Mouse (Mus musculus) CH12.LX (cell line): Measurements from ENCODE around the gene Lrch1. TPM values are rescaled to one million over a fixed set of nuclear protein-coding genes. Genes with fewer than 3 reads are reported as not detected.

Experiments
- DNase-seq: peaks from one replicate; pipeline ENCODE4 v3.0.0-alpha.2; 2013; ENCODE audit errors: extremely low read depth
- H3K27ac ChIP-seq: 2 replicates; pipeline ENCODE4 v1.5.1; 2012; ENCODE audit warnings: low read depth, mild to moderate bottlenecking, control low read depth, moderate library complexity; ENCODE audit not compliant: insufficient read depth
- H3K27me3 ChIP-seq: replicated peaks from 2 replicates; pipeline ENCODE3; 2012; ENCODE audit warnings: inconsistent platforms
- H3K36me3 ChIP-seq, 2 experiments: replicated peaks in 1 of 2; 2 replicates each; pipeline versions ENCODE3 to v1.6.1; 2012; ENCODE audit warnings: inconsistent platforms in 1 of 2, low read length in 1 of 2, mild to moderate bottlenecking in 1 of 2, mixed read lengths in 1 of 2, moderate library complexity in 1 of 2; ENCODE audit not compliant: control insufficient read depth in 1 of 2, insufficient read depth in 1 of 2
- H3K4me1 ChIP-seq, 2 experiments: 2 replicates each; pipeline ENCODE4 v1.6.1; 2012; ENCODE audit warnings: inconsistent platforms in 1 of 2, moderate library complexity in 1 of 2; ENCODE audit not compliant: insufficient read depth in 2 of 2, control insufficient read depth in 1 of 2
- H3K4me2 ChIP-seq: 2 replicates; pipeline ENCODE4 v1.6.1; 2012; ENCODE audit warnings: low read depth, mild to moderate bottlenecking, control low read depth; ENCODE audit not compliant: poor library complexity, insufficient read depth, severe bottlenecking
- H3K4me3 ChIP-seq, 3 experiments: fragments of 150-350 bp in 1 of 3; sonication (generic) in 1 of 3; replicated peaks in 1 of 3; 2 replicates each; pipeline versions ENCODE3 to v1.5.1; 2011 to 2012; ENCODE audit warnings: low read depth in 2 of 3, low read length in 2 of 3, mild to moderate bottlenecking in 2 of 3, moderate library complexity in 2 of 3, control low read depth in 1 of 3, improper control_type of control experiment in 1 of 3, inconsistent platforms in 1 of 3, mixed read lengths in 1 of 3; ENCODE audit not compliant: poor library complexity in 1 of 3
- H3K79me2 ChIP-seq: replicated peaks from 2 replicates; pipeline ENCODE4 v1.6.1; 2012; ENCODE audit warnings: mild to moderate bottlenecking, moderate library complexity; ENCODE audit not compliant: control insufficient read depth, poor library complexity, insufficient read depth, severe bottlenecking; ENCODE audit errors: extremely low read depth
- H3K9ac ChIP-seq: 2 replicates; pipeline ENCODE4 v1.6.1; 2012; ENCODE audit warnings: low read depth, mild to moderate bottlenecking, control low read depth, moderate library complexity; ENCODE audit not compliant: insufficient read depth
- H3K9me3 ChIP-seq: replicated peaks from 2 replicates; pipeline ENCODE3; 2012; ENCODE audit warnings: low read length, inconsistent platforms, mixed read lengths
- CTCF ChIP-seq, 2 experiments: IDR thresholded peaks in 1 of 2; conservative IDR thresholded peaks in 1 of 2; 2 replicates each; pipeline ENCODE4 v1.5.1; 2011 to 2012; ENCODE audit warnings: low read depth in 2 of 2, low read length in 2 of 2, improper control_type of control experiment in 1 of 2, inconsistent platforms in 1 of 2, mild to moderate bottlenecking in 1 of 2, moderate library complexity in 1 of 2
- E2F4 ChIP-seq: IDR thresholded peaks from 2 replicates; pipeline ENCODE4 v1.6.1; 2011; ENCODE audit warnings: low read depth, low read length, improper control_type of control experiment; ENCODE audit not compliant: insufficient replicate concordance
- ELF1 ChIP-seq: IDR thresholded peaks from 2 replicates; pipeline ENCODE4 v1.6.1; 2014; ENCODE audit warnings: low read depth, mild to moderate bottlenecking, inconsistent platforms, low read length, improper control_type of control experiment
- ETS1 ChIP-seq: conservative IDR thresholded peaks from 2 replicates; pipeline ENCODE4 v1.6.1; 2012; ENCODE audit warnings: low read depth, mild to moderate bottlenecking, inconsistent platforms, low read length, improper control_type of control experiment, moderate library complexity
- GABPA ChIP-seq: IDR thresholded peaks from 2 replicates; pipeline ENCODE4 v1.6.1; 2012; ENCODE audit warnings: low read depth, low read length, improper control_type of control experiment, inconsistent platforms; ENCODE audit not compliant: insufficient replicate concordance
- HCFC1 ChIP-seq: IDR thresholded peaks from 2 replicates; pipeline ENCODE4 v1.6.1; 2012; ENCODE audit warnings: low read depth, mild to moderate bottlenecking, inconsistent platforms, low read length, improper control_type of control experiment
- IRF4 ChIP-seq: IDR thresholded peaks from 2 replicates; pipeline ENCODE4 v1.6.1; 2014; ENCODE audit warnings: low read depth, mild to moderate bottlenecking, inconsistent platforms, low read length, improper control_type of control experiment
- JUN ChIP-seq: IDR thresholded peaks from 2 replicates; pipeline ENCODE4 v1.6.1; 2011; ENCODE audit warnings: low read depth, mild to moderate bottlenecking, low read length, improper control_type of control experiment, moderate library complexity; ENCODE audit not compliant: insufficient read depth
- JUND ChIP-seq: conservative IDR thresholded peaks from 2 replicates; pipeline ENCODE4 v1.6.1; 2011; ENCODE audit warnings: low read depth, low read length, improper control_type of control experiment
- KAT2A ChIP-seq: IDR thresholded peaks from 2 replicates; pipeline ENCODE4 v1.6.1; 2012; ENCODE audit warnings: low read length, improper control_type of control experiment, inconsistent platforms; ENCODE audit not compliant: insufficient replicate concordance
- MAFK ChIP-seq: IDR thresholded peaks from 2 replicates; pipeline ENCODE4 v1.6.1; 2011; ENCODE audit warnings: low read length, improper control_type of control experiment; ENCODE audit not compliant: insufficient replicate concordance
- MAX ChIP-seq: IDR thresholded peaks from 2 replicates; pipeline ENCODE4 v1.6.1; 2011; ENCODE audit warnings: low read length, improper control_type of control experiment
- MXI1 ChIP-seq: IDR thresholded peaks from 2 replicates; pipeline ENCODE4 v1.6.1; 2011; ENCODE audit warnings: mild to moderate bottlenecking, low read depth, low read length, improper control_type of control experiment
- NRF1 ChIP-seq: IDR thresholded peaks from 2 replicates; pipeline ENCODE4 v1.6.1; 2014; ENCODE audit warnings: low read depth, mild to moderate bottlenecking, inconsistent platforms, low read length, improper control_type of control experiment, moderate library complexity
- PAX5 ChIP-seq: IDR thresholded peaks from 2 replicates; pipeline ENCODE4 v1.6.1; 2012; ENCODE audit warnings: low read length, inconsistent platforms, mixed read lengths
- POLR2A ChIP-seq: IDR thresholded peaks from 2 replicates; pipeline ENCODE4 v1.6.1; 2011; ENCODE audit warnings: low read depth, mild to moderate bottlenecking, improper control_type of control experiment, low read length
- RCOR1 ChIP-seq: conservative IDR thresholded peaks from 2 replicates; pipeline ENCODE4 v1.6.1; 2012; ENCODE audit warnings: low read depth, mild to moderate bottlenecking, inconsistent platforms, low read length, improper control_type of control experiment
- SIN3A ChIP-seq: IDR thresholded peaks from 2 replicates; pipeline ENCODE4 v1.6.1; 2012; ENCODE audit warnings: low read length, improper control_type of control experiment, inconsistent platforms
- TBP ChIP-seq: conservative IDR thresholded peaks from 2 replicates; pipeline ENCODE4 v1.6.1; 2011; ENCODE audit warnings: low read depth, low read length, improper control_type of control experiment
- TCF12 ChIP-seq: IDR thresholded peaks from 2 replicates; pipeline ENCODE4 v1.6.1; 2014; ENCODE audit warnings: low read depth, mild to moderate bottlenecking, inconsistent platforms, low read length, improper control_type of control experiment
- UBTF ChIP-seq: IDR thresholded peaks from 2 replicates; pipeline ENCODE4 v1.6.1; 2012; ENCODE audit warnings: low read depth, mild to moderate bottlenecking, inconsistent platforms, low read length, improper control_type of control experiment, moderate library complexity
- USF2 ChIP-seq: conservative IDR thresholded peaks from 2 replicates; pipeline ENCODE4 v1.6.1; 2011; ENCODE audit warnings: low read depth, low read length, improper control_type of control experiment
- ZC3H11A ChIP-seq: IDR thresholded peaks from 2 replicates; pipeline ENCODE4 v1.6.1; 2012; ENCODE audit warnings: low read depth, mild to moderate bottlenecking, inconsistent platforms, low read length, improper control_type of control experiment
- ZMIZ1 ChIP-seq: IDR thresholded peaks from 2 replicates; pipeline ENCODE4 v1.6.1; 2012; ENCODE audit warnings: low read depth, mild to moderate bottlenecking, inconsistent platforms, low read length, improper control_type of control experiment
- ZNF384 ChIP-seq: IDR thresholded peaks from 2 replicates; pipeline ENCODE4 v1.6.1; 2012; ENCODE audit warnings: low read depth, low read length, improper control_type of control experiment, inconsistent platforms
- dilution Hi-C: fragments of 300-500 bp; cut with MboI; formaldehyde crosslinking; loops from 2 replicates; pipeline ENCODE4 v1.14.3; 2020; ENCODE audit warnings: low sequenced_read_pairs; ENCODE audit not compliant: extremely low pct_unique_long_range_greater_than_20kb, extremely low pct_ligation_motif_present
- in situ Hi-C: fragments of 300-500 bp; cut with MboI; formaldehyde crosslinking; loops from 3 replicates; pipeline ENCODE4 v1.14.3; 2019; ENCODE audit warnings: low sequenced_read_pairs, low pct_ligation_motif_present, low pct_unique_long_range_greater_than_20kb, mixed read lengths
- polyA plus RNA-seq: library from polyadenylated mRNA; unstranded; fragments of >175 nt; gene quantifications from 2 replicates; pipeline ENCODE4 v1.2.1, GENCODE M21; 2012; ENCODE audit warnings: low read depth; ENCODE audit not compliant: insufficient read length
- total RNA-seq, 2 experiments: library from RNA; depleted of rRNA; stranded (reverse); fragments of 300-350 nt in 1 of 2; fragments of >200 nt in 1 of 2; gene quantifications; 2 replicates each; pipeline ENCODE4 v1.2.3; 2012 to 2014

The Lrch1 gene
- total and polyA plus RNA-seq, 3 experiments, result 10.3 to 23.3 (median 12.8) TPM

DNA sequence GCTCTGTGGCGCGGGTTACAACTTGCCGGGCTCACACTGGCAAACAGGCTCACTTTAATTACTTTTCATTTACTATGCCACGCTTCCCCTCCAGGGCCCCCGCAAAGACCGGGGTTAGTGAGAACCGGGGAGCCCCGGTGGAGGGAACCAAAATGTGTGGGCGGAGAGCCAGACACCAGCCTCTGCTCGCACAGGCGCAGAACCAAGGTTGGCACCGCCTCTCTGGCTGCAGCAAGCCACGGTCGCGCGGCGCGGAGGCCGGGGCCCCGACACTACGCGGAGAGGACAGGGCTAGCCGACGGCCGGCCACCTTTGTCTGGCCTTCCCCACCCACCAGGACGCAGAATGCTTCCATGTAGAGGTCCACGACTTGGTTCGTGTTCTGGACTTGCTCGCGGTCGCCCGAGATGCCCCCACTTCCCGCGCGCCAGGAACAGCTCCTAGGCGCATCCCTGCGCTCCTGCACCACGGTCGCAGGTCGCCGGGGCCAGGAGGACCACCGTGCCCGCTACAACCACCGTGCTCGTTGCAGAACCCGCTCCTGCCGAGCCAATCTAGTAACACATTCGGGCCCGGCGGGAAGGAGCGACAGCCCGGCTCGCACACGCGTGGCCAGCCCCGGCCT is 813 bp downstream of the Lrch1 start:
- peak overlapping the region; percentile 73 to 94 (median 90) for H3K4me3 ChIP-seq
- no peaks in the 10 kb centered on the region for H3K9me3 ChIP-seq
- in situ Hi-C loops (no loop called here), dilution Hi-C loops (no loop called here)
- peak overlapping the region; percentile 54 for H3K9ac ChIP-seq
- peak; percentile 63 for DNase-seq
- peak overlapping the region; percentile 89 for H3K4me2 ChIP-seq
- peaks cover 8 to 47% of the 10 kb centered on the region in 2 experiments for H3K4me1 ChIP-seq
- TF ChIP-seq MXI1 (0 out of 2 replicates have a peak, but pooled peaks have one; percentile 33), TBP (no peak), E2F4 (no peak), CTCF (conservative IDR thresholded peaks at IDR 0.05 in 1 of 2, IDR thresholded peaks at IDR 0.05 in 1 of 2; ENCODE audit: low read depth in 2 of 2, low read length in 2 of 2) (no peak), NRF1 (peak; percentile 82), ZNF384 (no peak), MAFK (no peak), MAX (peak; percentile 21; the same call in 1 of the 2 replicates), IRF4 (peak; percentile 6; the same call in 1 of the 2 replicates), ELF1 (0 out of 2 replicates have a peak, but pooled peaks have one; percentile 5), UBTF (peak; percentile 70), JUN (no peak), SIN3A (peak; percentile 39), ZC3H11A (no peak), PAX5 (no peak), JUND (no peak), HCFC1 (peak; percentile 19; the same call in 1 of the 2 replicates), ZMIZ1 (no peak), RCOR1 (no peak), KAT2A (no peak), ETS1 (no peak; the same call in 1 of the 2 replicates), TCF12 (0 out of 2 replicates have a peak, but pooled peaks have one; percentile 30), USF2 (no peak), GABPA (no peak), POLR2A (peak; percentile 25; the same call in 1 of the 2 replicates)
- no peaks in the 10 kb centered on the region for H3K27me3 ChIP-seq
- peaks cover 0 to 7% of the 10 kb centered on the region in 2 experiments for H3K36me3 ChIP-seq
- H3K79me2 ChIP-seq, result peaks cover 45% of the 10 kb centered on the region
- H3K27ac ChIP-seq, result peak overlapping the region; percentile 63
